Mouse (Mus musculus) testis, adult 2 months (tissue): ENCODE data around the gene Anapc7. TPM values are rescaled to one million over a fixed set of nuclear protein-coding genes. Genes with fewer than 3 reads are reported as not detected.

ENCODE experiments used
- H3K27ac ChIP-seq: fragments of 200-500 bp; 2 replicates; pipeline ENCODE4 v1.5.1; 2012; ENCODE audit warnings: low read depth, low read length; ENCODE audit not compliant: control insufficient read depth, insufficient read depth
- H3K27me3 ChIP-seq: fragments of 200-500 bp; 2 replicates; pipeline ENCODE4 v1.6.1; 2012; ENCODE audit warnings: mild to moderate bottlenecking, low read length, moderate library complexity; ENCODE audit not compliant: control insufficient read depth, insufficient read depth
- H3K36me3 ChIP-seq: fragments of 200-500 bp; 2 replicates; pipeline ENCODE4 v1.6.1; 2012; ENCODE audit warnings: mild to moderate bottlenecking, low read length; ENCODE audit not compliant: control insufficient read depth, insufficient read depth
- H3K4me1 ChIP-seq: fragments of 200-500 bp; 2 replicates; pipeline ENCODE4 v1.6.1; 2012; ENCODE audit warnings: low read length; ENCODE audit not compliant: control insufficient read depth, insufficient read depth
- H3K4me3 ChIP-seq: fragments of 200-500 bp; 2 replicates; pipeline ENCODE4 v1.5.1; 2012; ENCODE audit warnings: low read depth, mild to moderate bottlenecking, low read length, moderate library complexity, mixed read lengths; ENCODE audit not compliant: control insufficient read depth
- CTCF ChIP-seq: fragments of 200-500 bp; IDR thresholded peaks from 2 replicates; pipeline ENCODE4 v1.5.1; 2012; ENCODE audit warnings: low read depth, mild to moderate bottlenecking, inconsistent platforms, low read length, moderate library complexity; ENCODE audit not compliant: control insufficient read depth, insufficient read depth, insufficient replicate concordance
- POLR2A ChIP-seq: fragments of 200-500 bp; IDR thresholded peaks from 2 replicates; pipeline ENCODE4 v1.6.1; 2012; ENCODE audit warnings: low read depth, mild to moderate bottlenecking, inconsistent platforms, low read length, moderate library complexity; ENCODE audit not compliant: control insufficient read depth
- polyA plus RNA-seq: library from polyadenylated mRNA; depleted of rRNA; stranded (reverse); fragments of >200 nt; gene quantifications from 2 replicates; pipeline ENCODE4 v1.2.3, GENCODE M21; 2012

The Anapc7 gene
- polyA plus RNA-seq, 1 experiment, result 16.2 TPM

- no peaks in the 10 kb centered on the region for H3K4me1 ChIP-seq
- H3K36me3 ChIP-seq, result peaks cover 17% of the 10 kb centered on the region
Measured at GRCm38 (mm10) chr5:122459335-122459734, 37.8 kb downstream of the Anapc7 start.

GRCm38 (mm10) chr5:122460656-122461055, 39.2 kb downstream of the Anapc7 start:
- TF ChIP-seq CTCF (no peak), POLR2A (no peak)
- Histone ChIP-seq H3K27ac (no peak overlapping the region; the same call in 1 of the 2 replicates), H3K4me1 (no peaks in the 10 kb centered on the region), H3K27me3 (no peaks in the 10 kb centered on the region), H3K4me3 (no peak overlapping the region), H3K36me3 (peaks cover 15% of the 10 kb centered on the region)

More at GRCm38 (mm10) chr5:122459335-122459734, 37.8 kb downstream of the Anapc7 start:
- Histone ChIP-seq H3K27ac (no peak overlapping the region), H3K27me3 (no peaks in the 10 kb centered on the region), H3K4me3 (no peak overlapping the region)
- TF ChIP-seq CTCF (no peak), POLR2A (no peak)

GRCm38 (mm10) chr5:122461431-122461830, 39.9 kb downstream of the Anapc7 start:
- H3K4me1 ChIP-seq, result no peaks in the 10 kb centered on the region
- no peak overlapping the region for H3K27ac ChIP-seq
- no peak overlapping the region for H3K4me3 ChIP-seq
- H3K36me3 ChIP-seq, result peaks cover 15% of the 10 kb centered on the region
- TF ChIP-seq POLR2A, result no peak
- H3K27me3 ChIP-seq, result no peaks in the 10 kb centered on the region

GRCm38 (mm10) chr5:122471658-122472057, 50.2 kb downstream of the Anapc7 start:
- Histone ChIP-seq H3K36me3 (peaks cover 5% of the 10 kb centered on the region; the same call in 1 of the 2 replicates), H3K4me1 (no peaks in the 10 kb centered on the region), H3K27ac (no peak overlapping the region), H3K4me3 (no peak overlapping the region), H3K27me3 (no peaks in the 10 kb centered on the region)
- TF ChIP-seq CTCF (no peak), POLR2A (no peak)

GRCm38 (mm10) chr5:122474643-122475363, 53.3 kb downstream of the Anapc7 start:
- H3K27me3 ChIP-seq, result no peaks in the 10 kb centered on the region
- no peak overlapping the region for H3K4me3 ChIP-seq
- no peak overlapping the region for H3K27ac ChIP-seq
- no peak for TF ChIP-seq POLR2A
- TF ChIP-seq CTCF, result no peak
- H3K4me1 ChIP-seq, result no peaks in the 10 kb centered on the region
- peaks cover 2% of the 10 kb centered on the region; the same call in 1 of the 2 replicates for H3K36me3 ChIP-seq

- no peaks in the 10 kb centered on the region for H3K4me1 ChIP-seq
- H3K36me3 ChIP-seq, result peaks cover 2% of the 10 kb centered on the region; the same call in 1 of the 2 replicates
- TF ChIP-seq POLR2A (no peak), CTCF (no peak)
- H3K4me3 ChIP-seq, result no peak overlapping the region
- no peaks in the 10 kb centered on the region for H3K27me3 ChIP-seq
- H3K27ac ChIP-seq, result no peak overlapping the region
Measured at GRCm38 (mm10) chr5:122476078-122476477, 54.6 kb downstream of the Anapc7 start.

GRCm38 (mm10) chr5:122477492-122477891, 56.0 kb downstream of the Anapc7 start:
- TF ChIP-seq POLR2A, result no peak
- TF ChIP-seq CTCF, result no peak
- no peaks in the 10 kb centered on the region for H3K27me3 ChIP-seq
- H3K4me1 ChIP-seq, result no peaks in the 10 kb centered on the region
- no peak overlapping the region for H3K27ac ChIP-seq
- peaks cover 2% of the 10 kb centered on the region for H3K36me3 ChIP-seq
- H3K4me3 ChIP-seq, result no peak overlapping the region

- Histone ChIP-seq H3K27ac (no peak overlapping the region), H3K36me3 (no peaks in the 10 kb centered on the region; the same call in none of the 2 replicates), H3K27me3 (no peaks in the 10 kb centered on the region), H3K4me3 (no peak overlapping the region), H3K4me1 (no peaks in the 10 kb centered on the region)
- TF ChIP-seq CTCF, result no peak
Measured at GRCm38 (mm10) chr5:122479131-122479530, 57.6 kb downstream of the Anapc7 start.
